Mouse (Mus musculus) bone marrow, adult 2 months (tissue): ENCODE measurements at regions not wholly inside any gene's neighbourhood (a gene's known extent, or its start where the extent isn't known, plus 50 kb on each side); places are given as distances from the start of the nearest gene placed in this dataset.

Source experiments
- CTCF ChIP-seq: fragments of 200-500 bp; IDR thresholded peaks from 2 replicates; pipeline ENCODE4 v1.5.1; 2011; ENCODE audit warnings: low read length, control low read depth; ENCODE audit not compliant: control insufficient read depth, insufficient read depth
- POLR2A ChIP-seq: fragments of 200-500 bp; IDR thresholded peaks from 2 replicates; pipeline ENCODE4 v1.6.1; 2011; ENCODE audit warnings: low read depth, mild to moderate bottlenecking, control low read depth, low read length, borderline replicate concordance; ENCODE audit not compliant: control insufficient read depth

GRCm38 (mm10) chr8:127885211-127885610 is 473.2 kb upstream of the Nrp1 start:
- TF ChIP-seq CTCF (no peak), POLR2A (no peak)
